Mouse (Mus musculus): Measurements from ENCODE around the gene Srsf5.

The Srsf5 gene

GRCm38 (mm10) chr12:80971756-80972155 lies 26.5 kb downstream of the Srsf5 start:
- Histone ChIP-seq H3K9me3 (ENCODE audit: low read length) (no peaks in the 10 kb centered on the region; the same call in 1 of the 2 replicates), H3K4me3 (replicated peaks; ENCODE audit: low read length) (no peak overlapping the region), H3K36me3 (ENCODE audit: insufficient read depth, low read length) (no peaks in the 10 kb centered on the region), H3K27me3 (ENCODE audit: insufficient read depth, low read length) (0 out of 2 replicates have a peak, but pooled peaks cover 2% of the 10 kb centered on the region), H3K4me1 (replicated peaks; ENCODE audit: low read depth, low read length) (no peaks in the 10 kb centered on the region)
- no peak for TF ChIP-seq NANOG (IDR thresholded peaks at IDR 0.05; ENCODE audit: borderline replicate concordance, low read length)
- TF ChIP-seq POU5F1 (IDR thresholded peaks at IDR 0.05; ENCODE audit: borderline replicate concordance, low read length) = no peak
- no peak for TF ChIP-seq CTCF (conservative IDR thresholded peaks at IDR 0.05; ENCODE audit: low read length)

- no peak overlapping the region for H3K4me3 ChIP-seq (replicated peaks; ENCODE audit: low read length)
- no peaks in the 10 kb centered on the region for H3K27me3 ChIP-seq (ENCODE audit: insufficient read depth, low read length)
- TF ChIP-seq POU5F1 (IDR thresholded peaks at IDR 0.05; ENCODE audit: borderline replicate concordance, low read length) (no peak), NANOG (IDR thresholded peaks at IDR 0.05; ENCODE audit: borderline replicate concordance, low read length) (no peak), CTCF (conservative IDR thresholded peaks at IDR 0.05; ENCODE audit: low read length) (no peak)
- H3K4me1 ChIP-seq (replicated peaks; ENCODE audit: low read depth, low read length) = no peaks in the 10 kb centered on the region
- no peaks in the 10 kb centered on the region for H3K9me3 ChIP-seq (ENCODE audit: low read length)
- no peaks in the 10 kb centered on the region for H3K36me3 ChIP-seq (ENCODE audit: insufficient read depth, low read length)
Observed at GRCm38 (mm10) chr12:80975939-80976671, 30.8 kb downstream of the Srsf5 start.

- H3K36me3 ChIP-seq (ENCODE audit: insufficient read depth, low read length) = no peaks in the 10 kb centered on the region
- H3K9me3 ChIP-seq (ENCODE audit: low read length) = no peaks in the 10 kb centered on the region
- H3K27me3 ChIP-seq (ENCODE audit: insufficient read depth, low read length) = peaks cover 3% of the 10 kb centered on the region; the same call in 1 of the 2 replicates
- peaks cover 5% of the 10 kb centered on the region for H3K4me1 ChIP-seq (replicated peaks; ENCODE audit: low read depth, low read length)
- H3K4me3 ChIP-seq (replicated peaks; ENCODE audit: low read length) = no peak overlapping the region
- TF ChIP-seq NANOG (IDR thresholded peaks at IDR 0.05; ENCODE audit: borderline replicate concordance, low read length) (no peak), CTCF (conservative IDR thresholded peaks at IDR 0.05; ENCODE audit: low read length) (peak; percentile 94)
Observed at GRCm38 (mm10) chr12:80982326-80982725, 37.0 kb downstream of the Srsf5 start.

GRCm38 (mm10) chr12:80983695-80984094 lies 38.4 kb downstream of the Srsf5 start:
- no peaks in the 10 kb centered on the region for H3K9me3 ChIP-seq (ENCODE audit: low read length)
- no peak for TF ChIP-seq POU5F1 (IDR thresholded peaks at IDR 0.05; ENCODE audit: borderline replicate concordance, low read length)
- TF ChIP-seq NANOG (IDR thresholded peaks at IDR 0.05; ENCODE audit: borderline replicate concordance, low read length) = no peak
- no peak for TF ChIP-seq CTCF (conservative IDR thresholded peaks at IDR 0.05; ENCODE audit: low read length)
- H3K4me3 ChIP-seq (replicated peaks; ENCODE audit: low read length) = no peak overlapping the region
- H3K36me3 ChIP-seq (ENCODE audit: insufficient read depth, low read length) = no peaks in the 10 kb centered on the region
- peaks cover 3% of the 10 kb centered on the region; the same call in 1 of the 2 replicates for H3K27me3 ChIP-seq (ENCODE audit: insufficient read depth, low read length)
- peaks cover 10% of the 10 kb centered on the region for H3K4me1 ChIP-seq (replicated peaks; ENCODE audit: low read depth, low read length)

- H3K9me3 ChIP-seq (ENCODE audit: low read length) = no peaks in the 10 kb centered on the region
- H3K36me3 ChIP-seq (ENCODE audit: insufficient read depth, low read length) = no peaks in the 10 kb centered on the region
- no peak overlapping the region for H3K4me3 ChIP-seq (replicated peaks; ENCODE audit: low read length)
- H3K27me3 ChIP-seq (ENCODE audit: insufficient read depth, low read length) = peaks cover 17% of the 10 kb centered on the region
- H3K4me1 ChIP-seq (replicated peaks; ENCODE audit: low read depth, low read length) = peaks cover 37% of the 10 kb centered on the region
- TF ChIP-seq NANOG (IDR thresholded peaks at IDR 0.05; ENCODE audit: borderline replicate concordance, low read length) (no peak), POU5F1 (IDR thresholded peaks at IDR 0.05; ENCODE audit: borderline replicate concordance, low read length) (no peak), CTCF (conservative IDR thresholded peaks at IDR 0.05; ENCODE audit: low read length) (no peak)
Observed at GRCm38 (mm10) chr12:80986628-80987027, 41.3 kb downstream of the Srsf5 start.

GRCm38 (mm10) chr12:80988286-80988685 lies 43.0 kb downstream of the Srsf5 start:
- TF ChIP-seq CTCF (conservative IDR thresholded peaks at IDR 0.05; ENCODE audit: low read length) = no peak
- no peak for TF ChIP-seq POU5F1 (IDR thresholded peaks at IDR 0.05; ENCODE audit: borderline replicate concordance, low read length)
- TF ChIP-seq NANOG (IDR thresholded peaks at IDR 0.05; ENCODE audit: borderline replicate concordance, low read length) = no peak
- Histone ChIP-seq H3K36me3 (ENCODE audit: insufficient read depth, low read length) (no peaks in the 10 kb centered on the region), H3K4me1 (replicated peaks; ENCODE audit: low read depth, low read length) (peaks cover 42% of the 10 kb centered on the region), H3K27me3 (ENCODE audit: insufficient read depth, low read length) (peaks cover 30% of the 10 kb centered on the region), H3K4me3 (replicated peaks; ENCODE audit: low read length) (no peak overlapping the region), H3K9me3 (ENCODE audit: low read length) (no peaks in the 10 kb centered on the region)

GRCm38 (mm10) chr12:80990901-80991445 lies 45.7 kb downstream of the Srsf5 start:
- H3K27me3 ChIP-seq (ENCODE audit: insufficient read depth, low read length) = peaks cover 37% of the 10 kb centered on the region
- peak overlapping the region; percentile 48 for H3K4me3 ChIP-seq (replicated peaks; ENCODE audit: low read length)
- TF ChIP-seq CTCF (conservative IDR thresholded peaks at IDR 0.05; ENCODE audit: low read length) (no peak), NANOG (IDR thresholded peaks at IDR 0.05; ENCODE audit: borderline replicate concordance, low read length) (no peak), POU5F1 (IDR thresholded peaks at IDR 0.05; ENCODE audit: borderline replicate concordance, low read length) (no peak)
- H3K36me3 ChIP-seq (ENCODE audit: insufficient read depth, low read length) = no peaks in the 10 kb centered on the region
- H3K9me3 ChIP-seq (ENCODE audit: low read length) = peaks cover 5% of the 10 kb centered on the region
- peaks cover 37% of the 10 kb centered on the region for H3K4me1 ChIP-seq (replicated peaks; ENCODE audit: low read depth, low read length)

- Histone ChIP-seq H3K4me1 (replicated peaks; ENCODE audit: low read depth, low read length) (peaks cover 37% of the 10 kb centered on the region), H3K4me3 (replicated peaks; ENCODE audit: low read length) (no peak overlapping the region), H3K9me3 (ENCODE audit: low read length) (peaks cover 10% of the 10 kb centered on the region), H3K36me3 (ENCODE audit: insufficient read depth, low read length) (no peaks in the 10 kb centered on the region), H3K27me3 (ENCODE audit: insufficient read depth, low read length) (peaks cover 40% of the 10 kb centered on the region)
- TF ChIP-seq NANOG (IDR thresholded peaks at IDR 0.05; ENCODE audit: borderline replicate concordance, low read length) = no peak
- TF ChIP-seq POU5F1 (IDR thresholded peaks at IDR 0.05; ENCODE audit: borderline replicate concordance, low read length) = no peak
- no peak for TF ChIP-seq CTCF (conservative IDR thresholded peaks at IDR 0.05; ENCODE audit: low read length)
Observed at GRCm38 (mm10) chr12:80991806-80992205, 46.5 kb downstream of the Srsf5 start.

Data from E14TG2a.4 (cell line).